Mouse (Mus musculus): ENCODE data around the gene Arsb. TPM values are rescaled to one million over a fixed set of nuclear protein-coding genes. Genes with fewer than 3 reads are reported as not detected.

Arsb gene
- polyA plus RNA-seq, 1 experiment = 42.1 TPM

- no peak for TF ChIP-seq POLR2A (IDR thresholded peaks at IDR 0.05; ENCODE audit: low read depth, low read length)
- TF ChIP-seq CTCF (IDR thresholded peaks at IDR 0.05; ENCODE audit: borderline replicate concordance, insufficient read depth, low read length) = no peak
- no peak overlapping the region for H3K4me3 ChIP-seq (ENCODE audit: insufficient read depth, low read length)
- 0 out of 2 replicates have a peak, but pooled peaks cover 2% of the 10 kb centered on the region for H3K4me1 ChIP-seq (ENCODE audit: control insufficient read depth, insufficient read depth, low read length)
- no peak overlapping the region for H3K27ac ChIP-seq (ENCODE audit: insufficient read depth, low read length)
These were observed 101.2 kb downstream of the Arsb start for GRCm38 (mm10) chr13:93872591-93872990.

DNA sequence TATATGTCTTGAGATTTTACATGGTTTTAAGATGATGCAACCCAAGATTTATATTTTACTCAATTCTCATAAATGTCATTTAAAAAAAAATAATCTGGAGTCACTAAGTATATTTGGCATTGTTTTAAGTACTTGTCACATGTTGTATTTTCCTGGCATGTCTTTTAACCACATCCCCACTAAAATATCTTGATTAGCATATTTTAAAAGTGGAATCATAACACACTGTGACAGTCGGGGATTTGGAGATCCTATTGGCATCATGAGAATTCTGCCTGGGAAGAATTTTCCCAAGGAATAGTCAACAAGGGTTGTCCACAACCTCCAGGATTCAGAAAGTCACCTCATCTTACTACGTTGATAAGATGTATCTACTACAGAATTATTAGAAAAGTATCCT, 106.5 kb downstream of the Arsb start:
- peak overlapping the region; percentile 65; the same call in 1 of the 2 replicates for H3K27ac ChIP-seq (ENCODE audit: insufficient read depth, low read length)
- peaks cover 9% of the 10 kb centered on the region; the same call in 1 of the 2 replicates for H3K4me1 ChIP-seq (ENCODE audit: control insufficient read depth, insufficient read depth, low read length)
- H3K4me3 ChIP-seq (ENCODE audit: insufficient read depth, low read length) = no peak overlapping the region
- TF ChIP-seq POLR2A (IDR thresholded peaks at IDR 0.05; ENCODE audit: low read depth, low read length) (no peak), CTCF (IDR thresholded peaks at IDR 0.05; ENCODE audit: borderline replicate concordance, insufficient read depth, low read length) (no peak)

- no peak overlapping the region for H3K4me3 ChIP-seq (ENCODE audit: insufficient read depth, low read length)
- H3K27ac ChIP-seq (ENCODE audit: insufficient read depth, low read length) = no peak overlapping the region
- peaks cover 9% of the 10 kb centered on the region; the same call in 1 of the 2 replicates for H3K4me1 ChIP-seq (ENCODE audit: control insufficient read depth, insufficient read depth, low read length)
- TF ChIP-seq POLR2A (IDR thresholded peaks at IDR 0.05; ENCODE audit: low read depth, low read length) (no peak), CTCF (IDR thresholded peaks at IDR 0.05; ENCODE audit: borderline replicate concordance, insufficient read depth, low read length) (no peak)
These were observed 108.0 kb downstream of the Arsb start for GRCm38 (mm10) chr13:93879426-93879825.

GRCm38 (mm10) chr13:93882132-93882531, 110.7 kb downstream of the Arsb start:
- H3K4me3 ChIP-seq (ENCODE audit: insufficient read depth, low read length) = no peak overlapping the region

DNA sequence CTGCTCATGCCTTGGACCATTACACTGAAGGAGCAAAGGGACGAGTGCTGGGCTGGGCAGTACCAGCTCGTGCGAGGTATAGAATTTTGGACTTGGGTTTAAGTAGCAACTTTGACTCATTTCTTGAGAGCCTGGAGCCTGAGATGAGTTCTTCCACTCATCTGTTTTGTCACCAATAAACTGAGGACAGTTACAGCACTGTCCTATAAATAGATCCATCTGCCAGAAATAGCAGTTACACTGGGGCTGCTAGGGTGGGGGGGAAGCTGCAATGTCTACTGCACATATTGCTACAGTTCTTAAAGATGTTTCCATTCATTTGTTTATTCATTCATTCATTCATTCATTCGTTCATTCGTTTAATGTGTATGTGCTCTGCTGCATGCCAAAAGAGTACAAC, 115.6 kb downstream of the Arsb start:
- no peak overlapping the region for H3K27ac ChIP-seq (ENCODE audit: insufficient read depth, low read length)
- peaks cover 3% of the 10 kb centered on the region; the same call in 1 of the 2 replicates for H3K4me1 ChIP-seq (ENCODE audit: control insufficient read depth, insufficient read depth, low read length)
- no peak overlapping the region for H3K4me3 ChIP-seq (ENCODE audit: insufficient read depth, low read length)
- TF ChIP-seq CTCF (IDR thresholded peaks at IDR 0.05; ENCODE audit: borderline replicate concordance, insufficient read depth, low read length) (no peak), POLR2A (IDR thresholded peaks at IDR 0.05; ENCODE audit: low read depth, low read length) (no peak)

More at GRCm38 (mm10) chr13:93882132-93882531, 110.7 kb downstream of the Arsb start:
- no peak for TF ChIP-seq CTCF (IDR thresholded peaks at IDR 0.05; ENCODE audit: borderline replicate concordance, insufficient read depth, low read length)
- no peak for TF ChIP-seq POLR2A (IDR thresholded peaks at IDR 0.05; ENCODE audit: low read depth, low read length)
- H3K4me1 ChIP-seq (ENCODE audit: control insufficient read depth, insufficient read depth, low read length) = peaks cover 7% of the 10 kb centered on the region; the same call in 1 of the 2 replicates
- peak overlapping the region; percentile 66 for H3K27ac ChIP-seq (ENCODE audit: insufficient read depth, low read length)

DNA sequence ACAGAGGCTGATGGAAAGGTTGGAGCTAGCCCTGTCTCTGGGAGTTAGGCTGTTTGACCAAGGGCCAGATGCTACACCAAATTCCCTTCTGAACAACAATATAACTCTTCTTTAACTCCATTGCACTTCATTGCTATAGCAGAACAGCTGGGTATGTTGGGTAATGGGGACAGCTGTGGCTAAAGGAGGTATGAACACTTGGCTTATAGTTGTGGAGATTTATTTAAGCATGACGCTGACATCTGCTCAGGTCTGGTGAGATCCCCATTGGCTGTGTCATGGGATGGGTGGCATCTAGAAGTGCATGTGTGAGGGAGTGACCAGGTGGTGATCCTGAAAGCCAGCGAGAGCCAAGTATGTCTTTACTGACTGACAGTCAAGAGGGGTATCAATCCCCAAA, 116.8 kb downstream of the Arsb start:
- Histone ChIP-seq H3K27ac (ENCODE audit: insufficient read depth, low read length) (no peak overlapping the region), H3K4me1 (ENCODE audit: control insufficient read depth, insufficient read depth, low read length) (no peaks in the 10 kb centered on the region), H3K4me3 (ENCODE audit: insufficient read depth, low read length) (no peak overlapping the region)
- TF ChIP-seq CTCF (IDR thresholded peaks at IDR 0.05; ENCODE audit: borderline replicate concordance, insufficient read depth, low read length) (no peak), POLR2A (IDR thresholded peaks at IDR 0.05; ENCODE audit: low read depth, low read length) (no peak)

DNA sequence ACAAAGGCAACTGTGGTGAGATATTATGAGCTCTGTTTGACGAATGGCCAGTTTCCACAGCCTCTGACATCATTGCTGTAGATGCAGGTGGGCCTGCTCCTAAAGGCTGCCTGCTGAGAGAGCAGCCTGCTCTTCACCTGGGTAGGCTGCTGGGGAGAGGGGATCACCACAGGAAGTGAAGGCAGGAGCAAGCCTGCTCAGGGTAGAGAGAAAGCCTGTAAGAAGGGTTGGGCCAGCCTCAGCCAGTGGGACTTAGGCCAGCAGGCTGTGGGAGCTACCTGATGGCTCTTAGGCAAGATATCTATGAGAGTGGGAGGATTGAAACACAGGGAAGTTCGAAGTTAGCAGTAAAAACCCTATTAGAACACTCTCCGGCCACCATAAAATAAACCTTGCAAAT, 117.5 kb downstream of the Arsb start:
- no peak for TF ChIP-seq POLR2A (IDR thresholded peaks at IDR 0.05; ENCODE audit: low read depth, low read length)
- TF ChIP-seq CTCF (IDR thresholded peaks at IDR 0.05; ENCODE audit: borderline replicate concordance, insufficient read depth, low read length) = no peak
- Histone ChIP-seq H3K4me3 (ENCODE audit: insufficient read depth, low read length) (no peak overlapping the region), H3K27ac (ENCODE audit: insufficient read depth, low read length) (no peak overlapping the region), H3K4me1 (ENCODE audit: control insufficient read depth, insufficient read depth, low read length) (no peaks in the 10 kb centered on the region)

GRCm38 (mm10) chr13:93889991-93890390, 118.6 kb downstream of the Arsb start:
- H3K4me3 ChIP-seq (ENCODE audit: insufficient read depth, low read length) = no peak overlapping the region
- no peak for TF ChIP-seq CTCF (IDR thresholded peaks at IDR 0.05; ENCODE audit: borderline replicate concordance, insufficient read depth, low read length)
- TF ChIP-seq POLR2A (IDR thresholded peaks at IDR 0.05; ENCODE audit: low read depth, low read length) = no peak
- no peak overlapping the region for H3K27ac ChIP-seq (ENCODE audit: insufficient read depth, low read length)
- H3K4me1 ChIP-seq (ENCODE audit: control insufficient read depth, insufficient read depth, low read length) = no peaks in the 10 kb centered on the region

- H3K4me1 ChIP-seq (ENCODE audit: control insufficient read depth, insufficient read depth, low read length) = no peaks in the 10 kb centered on the region
- no peak overlapping the region for H3K27ac ChIP-seq (ENCODE audit: insufficient read depth, low read length)
- no peak overlapping the region for H3K4me3 ChIP-seq (ENCODE audit: insufficient read depth, low read length)
- TF ChIP-seq POLR2A (IDR thresholded peaks at IDR 0.05; ENCODE audit: low read depth, low read length) (no peak), CTCF (IDR thresholded peaks at IDR 0.05; ENCODE audit: borderline replicate concordance, insufficient read depth, low read length) (no peak)
These were observed 119.8 kb downstream of the Arsb start for GRCm38 (mm10) chr13:93891276-93891675.

DNA sequence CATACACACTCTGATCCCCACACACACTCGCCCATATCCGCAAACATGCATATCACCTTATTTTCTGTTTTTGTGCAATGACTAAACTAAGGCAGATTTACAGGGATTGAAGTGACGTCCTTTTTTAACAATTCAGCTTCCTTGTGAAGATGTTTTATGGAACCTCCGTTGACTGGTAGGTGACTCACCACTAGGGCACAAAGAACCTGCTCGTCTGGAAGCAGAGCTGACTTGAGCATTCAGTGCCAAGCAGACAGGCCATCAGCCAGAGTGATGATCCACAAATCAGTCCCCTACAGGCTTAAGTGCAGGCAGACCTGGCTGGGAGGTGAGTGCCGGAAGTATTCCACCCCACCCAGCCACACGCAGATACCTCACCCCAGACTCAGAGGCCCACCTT, 120.7 kb downstream of the Arsb start:
- Histone ChIP-seq H3K4me1 (ENCODE audit: control insufficient read depth, insufficient read depth, low read length) (no peaks in the 10 kb centered on the region), H3K4me3 (ENCODE audit: insufficient read depth, low read length) (no peak overlapping the region), H3K27ac (ENCODE audit: insufficient read depth, low read length) (no peak overlapping the region)
- TF ChIP-seq CTCF (IDR thresholded peaks at IDR 0.05; ENCODE audit: borderline replicate concordance, insufficient read depth, low read length) = no peak
- TF ChIP-seq POLR2A (IDR thresholded peaks at IDR 0.05; ENCODE audit: low read depth, low read length) = no peak
